Mouse (Mus musculus): ENCODE results near the gene Mrpl4. TPM values are rescaled to one million over a fixed set of nuclear protein-coding genes. Genes with fewer than 3 reads are reported as not detected.

Gene Mrpl4
- polyA plus RNA-seq, 1 experiment from 2014 or later, result 151 TPM

DNA sequence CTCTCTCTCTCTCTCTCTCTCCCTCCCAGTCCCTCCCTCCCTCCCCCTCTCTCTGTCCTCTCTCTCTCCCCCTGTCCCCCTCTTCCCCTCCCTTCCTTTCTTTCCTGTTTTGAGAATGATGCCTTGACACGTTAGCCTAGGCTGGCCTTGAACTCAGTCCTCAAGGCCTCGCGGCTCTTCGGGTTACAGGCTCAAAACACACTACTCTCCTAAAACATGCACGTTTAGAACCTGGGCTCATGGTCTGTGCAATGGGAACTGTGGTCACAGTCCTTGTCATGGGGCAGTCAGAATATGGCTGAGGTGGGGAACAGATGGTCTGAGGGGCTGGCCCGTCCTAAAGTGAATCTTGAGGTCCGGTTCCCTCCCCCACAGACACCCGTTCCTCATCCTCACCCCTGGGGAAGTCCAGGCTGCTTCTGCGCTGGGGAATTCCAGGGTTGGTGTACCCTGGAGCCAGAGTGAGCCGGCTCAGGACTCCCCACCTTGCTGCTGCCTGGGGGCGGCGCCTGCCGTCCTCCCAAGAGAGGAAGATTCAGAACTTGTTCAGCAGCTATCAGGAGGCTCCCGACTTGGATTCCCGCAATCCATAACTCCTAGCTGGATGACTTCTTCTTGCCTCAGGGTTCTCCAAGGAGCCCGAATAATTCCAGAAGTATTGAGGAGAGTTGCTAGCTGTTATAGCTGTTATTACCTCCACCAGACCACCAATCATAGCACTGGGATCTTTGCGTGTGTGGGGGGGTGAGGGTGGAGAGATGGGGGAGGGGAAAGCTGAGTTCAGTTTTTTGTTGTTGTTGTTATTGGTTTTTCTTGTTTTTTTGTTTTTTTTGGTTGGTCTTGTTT, 14.0 kb downstream of the Mrpl4 start:
- DNase-seq (ENCODE audit: low spot score) (no peak), ATAC-seq (replicated peaks; ENCODE audit: low FRiP score, low TSS enrichment, low read depth) (no peak)
- Histone ChIP-seq H3K9me3 (ENCODE audit: control insufficient read depth, low read length) (no peaks in the 10 kb centered on the region), H3K4me3 (ENCODE audit: low read depth, low read length) (peak overlapping the region; percentile 38), H3K27me3 (replicated peaks; ENCODE audit: control insufficient read depth, insufficient read depth, low read length) (peaks cover 41% of the 10 kb centered on the region), H3K27ac (ENCODE audit: low read depth) (no peak overlapping the region), H3K4me1 (replicated peaks; ENCODE audit: control insufficient read depth, insufficient read depth, low read length) (peaks cover 11% of the 10 kb centered on the region; the same call in 1 of the 2 replicates), H3K4me2 (ENCODE audit: low read length) (peak overlapping the region; percentile 64), H3K9ac (ENCODE audit: low read length) (no peak overlapping the region), H3K36me3 (ENCODE audit: control insufficient read depth, insufficient read depth, low read length) (no peaks in the 10 kb centered on the region)
- 5% methylated on average over 17 of the region's 17 CpGs for WGBS

DNA sequence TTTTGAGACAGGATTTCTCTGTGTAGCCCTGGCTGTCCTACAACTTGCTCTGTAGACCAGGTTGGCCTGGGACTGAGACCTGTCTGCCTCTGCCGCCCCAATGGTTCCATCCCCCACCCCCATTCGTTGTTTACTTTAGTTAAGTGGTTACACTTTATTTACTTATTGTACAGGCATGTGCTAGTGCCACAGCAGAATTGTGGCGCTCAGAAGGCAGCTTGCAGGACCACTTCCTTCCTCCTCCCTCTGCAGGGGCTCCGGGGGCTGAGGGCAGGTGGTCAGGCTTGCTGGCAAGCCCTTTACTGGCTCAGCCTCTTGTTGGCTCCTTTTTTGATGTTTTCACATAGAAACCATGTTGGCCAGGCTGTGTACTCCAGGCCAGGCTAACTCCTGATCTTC, 14.6 kb downstream of the Mrpl4 start:
- Histone ChIP-seq H3K36me3 (ENCODE audit: control insufficient read depth, insufficient read depth, low read length) (no peaks in the 10 kb centered on the region), H3K4me2 (ENCODE audit: low read length) (peak overlapping the region; percentile 64; the same call in 1 of the 2 replicates), H3K27me3 (replicated peaks; ENCODE audit: control insufficient read depth, insufficient read depth, low read length) (peaks cover 41% of the 10 kb centered on the region), H3K4me1 (replicated peaks; ENCODE audit: control insufficient read depth, insufficient read depth, low read length) (peaks cover 11% of the 10 kb centered on the region; the same call in 1 of the 2 replicates), H3K9me3 (ENCODE audit: control insufficient read depth, low read length) (no peaks in the 10 kb centered on the region), H3K4me3 (ENCODE audit: low read depth, low read length) (peak overlapping the region; percentile 38; the same call in 1 of the 2 replicates), H3K9ac (ENCODE audit: low read length) (no peak overlapping the region), H3K27ac (ENCODE audit: low read depth) (no peak overlapping the region)
- ATAC-seq (replicated peaks; ENCODE audit: low FRiP score, low TSS enrichment, low read depth) (no peak), DNase-seq (ENCODE audit: low spot score) (no peak)
- 25% methylated on average over 4 of the region's 4 CpGs for WGBS

DNA sequence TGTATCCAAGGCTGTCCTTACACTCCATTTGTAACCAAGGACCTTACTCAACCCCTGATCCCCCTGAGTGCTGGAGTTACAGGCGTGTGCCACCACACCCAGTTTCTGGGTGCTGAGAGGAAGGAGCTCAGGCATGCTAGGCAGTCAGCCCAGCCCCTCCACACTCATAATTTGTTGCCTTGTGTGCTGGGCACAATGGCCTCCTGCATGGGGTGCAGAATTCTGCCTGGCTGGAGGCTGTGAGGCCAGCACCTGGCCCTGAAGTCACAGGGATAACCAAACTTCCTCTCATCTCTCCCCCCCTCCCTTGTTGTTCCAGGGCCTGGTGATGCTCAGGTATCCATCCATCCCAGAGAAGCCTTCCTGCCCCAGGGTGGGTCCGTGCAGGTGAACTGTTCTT, 16.1 kb downstream of the Mrpl4 start:
- H3K27me3 ChIP-seq (replicated peaks; ENCODE audit: control insufficient read depth, insufficient read depth, low read length), result peaks cover 41% of the 10 kb centered on the region
- no peak overlapping the region for H3K27ac ChIP-seq (ENCODE audit: low read depth)
- no peak overlapping the region for H3K9ac ChIP-seq (ENCODE audit: low read length)
- H3K4me3 ChIP-seq (ENCODE audit: low read depth, low read length), result no peak overlapping the region
- no peaks in the 10 kb centered on the region for H3K36me3 ChIP-seq (ENCODE audit: control insufficient read depth, insufficient read depth, low read length)
- WGBS, result 81% methylated on average over 2 of the region's 2 CpGs
- no peak for ATAC-seq (replicated peaks; ENCODE audit: low FRiP score, low TSS enrichment, low read depth)
- no peaks in the 10 kb centered on the region for H3K9me3 ChIP-seq (ENCODE audit: control insufficient read depth, low read length)
- DNase-seq (ENCODE audit: low spot score), result no peak
- H3K4me1 ChIP-seq (replicated peaks; ENCODE audit: control insufficient read depth, insufficient read depth, low read length), result peaks cover 11% of the 10 kb centered on the region; the same call in 1 of the 2 replicates
- no peak overlapping the region for H3K4me2 ChIP-seq (ENCODE audit: low read length)

DNA sequence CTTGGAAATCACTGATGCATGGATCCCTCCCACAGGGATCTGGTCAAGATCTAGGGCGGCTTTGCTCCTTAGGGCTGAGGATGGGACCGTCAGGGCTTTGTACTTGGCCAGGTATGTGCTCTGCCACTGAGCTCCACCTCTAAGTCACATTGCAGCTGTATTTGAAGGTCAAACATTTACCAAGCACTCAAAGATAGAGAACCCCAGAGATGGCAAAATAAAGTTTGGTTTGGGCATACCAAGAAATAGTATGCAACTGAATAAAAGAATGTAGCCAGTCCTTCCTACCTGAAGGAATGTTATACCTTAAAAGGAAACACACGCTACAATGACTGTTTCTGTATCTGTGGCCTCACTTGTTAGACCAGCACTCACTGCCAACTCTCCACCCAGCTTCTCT, 18.8 kb downstream of the Mrpl4 start:
- DNase-seq (ENCODE audit: low spot score), result no peak
- Histone ChIP-seq H3K4me2 (ENCODE audit: low read length) (no peak overlapping the region), H3K27me3 (replicated peaks; ENCODE audit: control insufficient read depth, insufficient read depth, low read length) (peaks cover 17% of the 10 kb centered on the region), H3K4me3 (ENCODE audit: low read depth, low read length) (no peak overlapping the region), H3K27ac (ENCODE audit: low read depth) (no peak overlapping the region), H3K9ac (ENCODE audit: low read length) (no peak overlapping the region), H3K4me1 (replicated peaks; ENCODE audit: control insufficient read depth, insufficient read depth, low read length) (no peaks in the 10 kb centered on the region), H3K9me3 (ENCODE audit: control insufficient read depth, low read length) (no peaks in the 10 kb centered on the region), H3K36me3 (ENCODE audit: control insufficient read depth, insufficient read depth, low read length) (no peaks in the 10 kb centered on the region)
- ATAC-seq (replicated peaks; ENCODE audit: low FRiP score, low TSS enrichment, low read depth), result no peak
- WGBS, result 71% methylated on average over 3 of the region's 3 CpGs

DNA sequence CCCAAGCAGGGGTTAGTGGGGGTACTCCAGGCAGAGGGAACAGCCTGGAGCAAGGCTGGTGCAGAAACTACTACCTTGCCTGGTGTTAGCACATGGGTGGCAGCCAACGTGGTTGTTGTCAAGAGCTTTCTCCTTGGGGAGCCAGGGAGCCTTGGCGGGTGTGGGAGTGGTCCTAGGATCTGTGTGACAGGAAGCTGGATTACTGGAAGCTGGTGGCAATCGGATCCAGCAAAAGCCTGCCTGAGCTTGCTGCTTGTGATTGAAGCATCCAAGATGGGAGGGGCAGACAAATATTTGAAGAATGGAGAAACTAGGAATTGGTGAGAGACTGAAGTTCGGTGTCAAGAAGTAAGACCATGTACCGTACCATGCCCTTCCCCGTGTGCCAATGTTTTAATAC, 19.8 kb downstream of the Mrpl4 start:
- H3K27me3 ChIP-seq (replicated peaks; ENCODE audit: control insufficient read depth, insufficient read depth, low read length), result peaks cover 8% of the 10 kb centered on the region
- H3K9ac ChIP-seq (ENCODE audit: low read length), result no peak overlapping the region
- H3K27ac ChIP-seq (ENCODE audit: low read depth), result no peak overlapping the region
- no peak overlapping the region for H3K4me3 ChIP-seq (ENCODE audit: low read depth, low read length)
- no peaks in the 10 kb centered on the region for H3K4me1 ChIP-seq (replicated peaks; ENCODE audit: control insufficient read depth, insufficient read depth, low read length)
- no peak overlapping the region for H3K4me2 ChIP-seq (ENCODE audit: low read length)
- DNase-seq (ENCODE audit: low spot score) (no peak), ATAC-seq (replicated peaks; ENCODE audit: low FRiP score, low TSS enrichment, low read depth) (no peak)
- 51% methylated on average over 6 of the region's 6 CpGs for WGBS
- H3K36me3 ChIP-seq (ENCODE audit: control insufficient read depth, insufficient read depth, low read length), result no peaks in the 10 kb centered on the region
- H3K9me3 ChIP-seq (ENCODE audit: control insufficient read depth, low read length), result no peaks in the 10 kb centered on the region

DNA sequence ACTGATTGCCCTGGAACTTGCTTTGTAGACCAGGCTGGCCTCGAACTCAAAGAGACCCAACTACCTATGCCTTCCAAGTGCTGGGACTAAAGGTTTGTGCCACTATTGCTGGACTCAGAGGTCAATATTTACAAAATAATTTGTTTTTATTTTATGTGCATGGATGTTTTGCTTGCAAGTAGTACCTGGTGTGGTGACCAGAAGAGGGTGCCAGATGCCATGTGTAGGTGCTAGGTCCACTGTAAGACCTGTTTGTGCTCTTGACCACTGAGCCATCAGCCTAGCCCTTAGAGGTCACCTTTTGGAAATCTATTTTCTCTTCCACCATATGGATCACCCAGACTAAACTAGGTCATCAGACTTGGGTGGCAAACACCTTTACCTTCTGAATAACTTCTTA, 20.2 kb downstream of the Mrpl4 start:
- Histone ChIP-seq H3K9me3 (ENCODE audit: control insufficient read depth, low read length) (no peaks in the 10 kb centered on the region), H3K4me2 (ENCODE audit: low read length) (no peak overlapping the region), H3K4me3 (ENCODE audit: low read depth, low read length) (no peak overlapping the region), H3K27me3 (replicated peaks; ENCODE audit: control insufficient read depth, insufficient read depth, low read length) (peaks cover 5% of the 10 kb centered on the region), H3K27ac (ENCODE audit: low read depth) (no peak overlapping the region), H3K9ac (ENCODE audit: low read length) (no peak overlapping the region), H3K4me1 (replicated peaks; ENCODE audit: control insufficient read depth, insufficient read depth, low read length) (no peaks in the 10 kb centered on the region), H3K36me3 (ENCODE audit: control insufficient read depth, insufficient read depth, low read length) (no peaks in the 10 kb centered on the region)
- no peak for ATAC-seq (replicated peaks; ENCODE audit: low FRiP score, low TSS enrichment, low read depth)
- 84% methylated on average over 1 of the region's 1 CpGs for whole genome bisulfite sequencing
- DNase-seq (ENCODE audit: low spot score), result no peak

DNA sequence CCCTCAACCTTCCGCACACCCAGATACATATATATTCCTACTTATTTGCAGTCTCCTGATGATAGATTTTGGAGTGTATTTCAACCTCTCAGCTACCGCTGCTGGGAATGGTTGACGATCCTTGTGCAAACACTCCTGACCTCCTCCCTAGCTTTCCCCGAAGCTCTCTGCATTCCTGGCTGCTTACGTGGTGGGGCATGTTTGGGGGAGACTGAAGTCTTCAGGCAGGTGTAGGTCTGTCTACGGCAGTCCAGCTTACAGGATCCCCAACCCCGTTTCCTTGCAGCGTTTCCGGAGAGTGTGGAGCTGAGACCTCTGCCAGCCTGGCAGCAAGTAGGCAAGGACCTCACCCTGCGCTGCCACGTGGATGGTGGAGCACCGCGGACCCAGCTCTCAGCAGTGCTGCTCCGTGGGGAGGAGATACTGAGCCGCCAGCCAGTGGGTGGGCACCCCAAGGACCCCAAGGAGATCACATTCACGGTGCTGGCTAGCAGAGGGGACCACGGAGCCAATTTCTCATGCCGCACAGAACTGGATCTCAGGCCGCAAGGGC, 22.8 kb downstream of the Mrpl4 start:
- 56% methylated on average over 19 of the region's 19 CpGs for WGBS
- 0 out of 2 replicates have a peak overlapping the region, but pooled peaks have one; percentile 3 for H3K27ac ChIP-seq (ENCODE audit: low read depth)
- 0 out of 2 replicates have a peak overlapping the region, but pooled peaks have one; percentile 5 for H3K9ac ChIP-seq (ENCODE audit: low read length)

DNA sequence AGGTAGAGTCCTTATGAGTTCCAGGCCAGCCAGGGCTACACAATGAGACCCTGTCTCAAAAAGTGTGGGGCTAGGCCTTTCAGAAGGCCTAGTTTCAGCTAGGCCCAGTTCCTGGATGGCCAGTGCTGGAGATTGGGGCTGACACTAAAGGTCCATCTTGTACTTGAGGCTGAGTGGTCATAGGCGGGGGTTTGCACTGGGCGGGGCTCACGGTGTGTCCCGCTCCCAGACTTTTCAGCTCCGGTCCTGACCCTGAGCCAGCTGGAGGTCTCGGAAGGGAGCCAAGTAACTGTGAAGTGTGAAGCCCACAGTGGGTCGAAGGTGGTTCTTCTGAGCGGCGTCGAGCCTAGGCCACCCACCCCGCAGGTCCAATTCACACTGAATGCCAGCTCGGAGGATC, 24.3 kb downstream of the Mrpl4 start:
- H3K4me2 ChIP-seq (ENCODE audit: low read length), result no peak overlapping the region
- ATAC-seq (replicated peaks; ENCODE audit: low FRiP score, low TSS enrichment, low read depth) (no peak), DNase-seq (ENCODE audit: low spot score) (no peak)
- H3K27me3 ChIP-seq (replicated peaks; ENCODE audit: control insufficient read depth, insufficient read depth, low read length), result peaks cover 19% of the 10 kb centered on the region
- no peak overlapping the region for H3K4me3 ChIP-seq (ENCODE audit: low read depth, low read length)
- WGBS, result 81% methylated on average over 12 of the region's 12 CpGs
- H3K9me3 ChIP-seq (ENCODE audit: control insufficient read depth, low read length), result no peaks in the 10 kb centered on the region
- no peak overlapping the region for H3K9ac ChIP-seq (ENCODE audit: low read length)
- no peaks in the 10 kb centered on the region for H3K36me3 ChIP-seq (ENCODE audit: control insufficient read depth, insufficient read depth, low read length)
- H3K4me1 ChIP-seq (replicated peaks; ENCODE audit: control insufficient read depth, insufficient read depth, low read length), result peaks cover 18% of the 10 kb centered on the region
- H3K27ac ChIP-seq (ENCODE audit: low read depth), result no peak overlapping the region

More for the DNA sequence above, 22.8 kb downstream of the Mrpl4 start:
- Histone ChIP-seq H3K4me2 (ENCODE audit: low read length) (no peak overlapping the region; the same call in 1 of the 2 replicates), H3K36me3 (ENCODE audit: control insufficient read depth, insufficient read depth, low read length) (no peaks in the 10 kb centered on the region), H3K9me3 (ENCODE audit: control insufficient read depth, low read length) (no peaks in the 10 kb centered on the region), H3K27me3 (replicated peaks; ENCODE audit: control insufficient read depth, insufficient read depth, low read length) (peaks cover 14% of the 10 kb centered on the region), H3K4me3 (ENCODE audit: low read depth, low read length) (no peak overlapping the region), H3K4me1 (replicated peaks; ENCODE audit: control insufficient read depth, insufficient read depth, low read length) (peaks cover 14% of the 10 kb centered on the region)
- ATAC-seq (replicated peaks; ENCODE audit: low FRiP score, low TSS enrichment, low read depth), result peak; percentile 17; the same call in 1 of the 2 replicates
- DNase-seq (ENCODE audit: low spot score), result no peak
